Mouse (Mus musculus) layer of hippocampus, adult 2 months (tissue): ENCODE measurements around the gene Gpcpd1. TPM values are rescaled to one million over a fixed set of nuclear protein-coding genes. Genes with fewer than 3 reads are reported as not detected.

Experiments
- DNase-seq, 2 experiments: peaks; one replicate each; pipeline ENCODE4 v3.0.0; 2022; ENCODE audit warnings: low spot score in 2 of 2
- H3K27ac ChIP-seq: fragments of 200-600 bp; 2 replicates; pipeline ENCODE4 v1.8.1; 2022
- H3K4me3 ChIP-seq: fragments of 200-600 bp; 2 replicates; pipeline ENCODE4 v1.8.1; 2022; ENCODE audit warnings: mild to moderate bottlenecking
- CTCF ChIP-seq: fragments of 200-600 bp; conservative IDR thresholded peaks from 2 replicates; pipeline ENCODE4 v1.8.1; 2022; ENCODE audit warnings: antibody characterized with exemption, mild to moderate bottlenecking, moderate library complexity
- total RNA-seq, 2 experiments: library from RNA; stranded (reverse); gene quantifications; 2 replicates each; pipeline ENCODE4 v1.2.3; 2021

The Gpcpd1 gene
- total RNA-seq, 2 experiments from 2014 or later: 72.3 to 75.6 TPM

- Histone ChIP-seq H3K27ac (peak overlapping the region; percentile 90), H3K4me3 (no peak overlapping the region)
- no peak for TF ChIP-seq CTCF
- DNase-seq: no peak
Measured at GRCm38 (mm10) chr2:132512051-132512976, 75.2 kb downstream of the Gpcpd1 start.

- no peak for TF ChIP-seq CTCF
- no peak for DNase-seq
- Histone ChIP-seq H3K4me3 (no peak overlapping the region), H3K27ac (0 out of 2 replicates have a peak overlapping the region, but pooled peaks have one; percentile 66)
Measured at GRCm38 (mm10) chr2:132511011-132511818, 76.3 kb downstream of the Gpcpd1 start.

GRCm38 (mm10) chr2:132509714-132510113 is 77.8 kb downstream of the Gpcpd1 start:
- TF ChIP-seq CTCF: no peak; the same call in 1 of the 2 replicates
- DNase-seq: no peak
- peak overlapping the region; percentile 66 for H3K27ac ChIP-seq
- H3K4me3 ChIP-seq: no peak overlapping the region

GRCm38 (mm10) chr2:132509261-132509660 is 78.3 kb downstream of the Gpcpd1 start:
- H3K27ac ChIP-seq: peak overlapping the region; percentile 66
- H3K4me3 ChIP-seq: no peak overlapping the region
- DNase-seq: peak; percentile 48 to 55
- TF ChIP-seq CTCF: no peak

- TF ChIP-seq CTCF: no peak
- no peak for DNase-seq
- Histone ChIP-seq H3K4me3 (no peak overlapping the region), H3K27ac (peak overlapping the region; percentile 66)
Measured at GRCm38 (mm10) chr2:132507521-132507920, 80.0 kb downstream of the Gpcpd1 start.

GRCm38 (mm10) chr2:132507091-132507490 is 80.4 kb downstream of the Gpcpd1 start:
- DNase-seq: no peak
- Histone ChIP-seq H3K27ac (peak overlapping the region; percentile 66), H3K4me3 (no peak overlapping the region)
- TF ChIP-seq CTCF: no peak

- no peak for DNase-seq
- H3K4me3 ChIP-seq: no peak overlapping the region
- no peak overlapping the region for H3K27ac ChIP-seq
- no peak for TF ChIP-seq CTCF
Measured at GRCm38 (mm10) chr2:132505828-132506227, 81.7 kb downstream of the Gpcpd1 start.

GRCm38 (mm10) chr2:132498344-132498743 is 89.2 kb downstream of the Gpcpd1 start:
- no peak for DNase-seq
- H3K4me3 ChIP-seq: no peak overlapping the region
- no peak for TF ChIP-seq CTCF
- H3K27ac ChIP-seq: no peak overlapping the region

GRCm38 (mm10) chr2:132497412-132498135 is 90.0 kb downstream of the Gpcpd1 start:
- peak; percentile 74 for TF ChIP-seq CTCF
- DNase-seq: no peak

GRCm38 (mm10) chr2:132493184-132493583 is 94.3 kb downstream of the Gpcpd1 start:
- no peak for DNase-seq
- no peak for TF ChIP-seq CTCF

More at GRCm38 (mm10) chr2:132497412-132498135, 90.0 kb downstream of the Gpcpd1 start:
- Histone ChIP-seq H3K4me3 (no peak overlapping the region), H3K27ac (no peak overlapping the region)

GRCm38 (mm10) chr2:132485454-132485853 is 102.1 kb downstream of the Gpcpd1 start:
- Histone ChIP-seq H3K27ac (no peak overlapping the region), H3K4me3 (no peak overlapping the region)
- peak; percentile 67 to 88 for DNase-seq
- TF ChIP-seq CTCF: peak; percentile 94

More at GRCm38 (mm10) chr2:132493184-132493583, 94.3 kb downstream of the Gpcpd1 start:
- H3K4me3 ChIP-seq: no peak overlapping the region
- no peak overlapping the region for H3K27ac ChIP-seq

GRCm38 (mm10) chr2:132481547-132481946 is 106.0 kb downstream of the Gpcpd1 start:
- no peak for DNase-seq

More at GRCm38 (mm10) chr2:132481547-132481946, 106.0 kb downstream of the Gpcpd1 start:
- no peak overlapping the region for H3K27ac ChIP-seq
- TF ChIP-seq CTCF: no peak
- no peak overlapping the region for H3K4me3 ChIP-seq

Other genes with a start within 250 kb of the Gpcpd1 start
- gene Prokr2, start 202.3 kb downstream of the Gpcpd1 start, total RNA-seq: 1 to 10 TPM; 1.9 to 2.9 TPM
- gene Shld1, start 99.2 kb upstream of the Gpcpd1 start, total RNA-seq: 10 to 100 TPM in 1 of 2 experiments, 1 to 10 TPM in 1; 9.7 to 11.0 TPM
- gene Chgb, start 193.5 kb upstream of the Gpcpd1 start, total RNA-seq: 100 to 1,000 TPM; 339 to 356 TPM
- 10 to 100 TPM; 28.8 to 30.9 TPM for gene Trmt6, start 228.3 kb upstream of the Gpcpd1 start, total RNA-seq
- gene Mcm8, start 228.4 kb upstream of the Gpcpd1 start, total RNA-seq: 1 to 10 TPM; 3.7 to 4.5 TPM